Mouse (Mus musculus) MEL (cell line): ENCODE measurements around the gene Tcea3.

ENCODE experiments used
- CTCF ChIP-seq, 3 experiments: IDR thresholded peaks in 2 of 3; conservative IDR thresholded peaks in 1 of 3; 2 replicates each; pipeline ENCODE4 v1.5.1; 2011 to 2012; ENCODE audit warnings: low read length in 3 of 3, low read depth in 2 of 3, mild to moderate bottlenecking in 2 of 3, improper control_type of control experiment in 1 of 3, inconsistent platforms in 1 of 3, mixed read lengths in 1 of 3, moderate library complexity in 1 of 3; ENCODE audit not compliant: control insufficient read depth in 1 of 3, insufficient read depth in 1 of 3, poor library complexity in 1 of 3, severe bottlenecking in 1 of 3
- EP300 ChIP-seq, 2 experiments: IDR thresholded peaks; 2 replicates each; pipeline ENCODE4 v1.6.1; 2011; ENCODE audit warnings: improper control_type of control experiment in 2 of 2, low read length in 2 of 2, low read depth in 1 of 2, mild to moderate bottlenecking in 1 of 2
- HCFC1 ChIP-seq: IDR thresholded peaks from 2 replicates; pipeline ENCODE4 v1.6.1; 2012; ENCODE audit warnings: low read depth, mild to moderate bottlenecking, inconsistent platforms, low read length, improper control_type of control experiment, moderate library complexity
- MAFK ChIP-seq: IDR thresholded peaks from 2 replicates; pipeline ENCODE4 v1.6.1; 2011; ENCODE audit warnings: low read depth, mild to moderate bottlenecking, low read length, improper control_type of control experiment, borderline replicate concordance
- MAX ChIP-seq: IDR thresholded peaks from 2 replicates; pipeline ENCODE4 v1.6.1; 2011; ENCODE audit warnings: low read length, improper control_type of control experiment
- POLR2A ChIP-seq, 2 experiments: IDR thresholded peaks; 2 replicates each; pipeline ENCODE4 v1.6.1; 2011 to 2012; ENCODE audit warnings: low read length in 2 of 2, mild to moderate bottlenecking in 2 of 2, control low read depth in 1 of 2, improper control_type of control experiment in 1 of 2, low read depth in 1 of 2, moderate library complexity in 1 of 2; ENCODE audit not compliant: control insufficient read depth in 1 of 2, insufficient read depth in 1 of 2, poor library complexity in 1 of 2
- TCF12 ChIP-seq: IDR thresholded peaks from 2 replicates; pipeline ENCODE4 v1.6.1; 2014; ENCODE audit warnings: low read depth, mild to moderate bottlenecking, inconsistent platforms, low read length, improper control_type of control experiment, moderate library complexity
- ZMIZ1 ChIP-seq: IDR thresholded peaks from 2 replicates; pipeline ENCODE4 v1.6.1; 2012; ENCODE audit warnings: low read depth, mild to moderate bottlenecking, inconsistent platforms, low read length, improper control_type of control experiment, moderate library complexity

GRCm38 (mm10) chr4:136213629-136214028 lies 33.9 kb upstream of the Tcea3 start:
- TF ChIP-seq CTCF (IDR thresholded peaks at IDR 0.05 in 2 of 3, conservative IDR thresholded peaks at IDR 0.05 in 1 of 3; ENCODE audit: control insufficient read depth in 1 of 3, insufficient read depth in 1 of 3, low read depth in 2 of 3, low read length in 3 of 3, poor library complexity in 1 of 3, severe bottlenecking in 1 of 3) (no peak), MAFK (no peak), MAX (no peak), POLR2A (IDR thresholded peaks at IDR 0.05; ENCODE audit: control insufficient read depth in 1 of 2, insufficient read depth in 1 of 2, low read depth in 1 of 2, low read length in 2 of 2, poor library complexity in 1 of 2) (no peak), EP300 (IDR thresholded peaks at IDR 0.05; ENCODE audit: low read depth in 1 of 2, low read length in 2 of 2) (no peak), ZMIZ1 (no peak), TCF12 (no peak), HCFC1 (no peak)
